ENCODE assay signal across 13 mouse cellular contexts in the genomic region with DNA sequence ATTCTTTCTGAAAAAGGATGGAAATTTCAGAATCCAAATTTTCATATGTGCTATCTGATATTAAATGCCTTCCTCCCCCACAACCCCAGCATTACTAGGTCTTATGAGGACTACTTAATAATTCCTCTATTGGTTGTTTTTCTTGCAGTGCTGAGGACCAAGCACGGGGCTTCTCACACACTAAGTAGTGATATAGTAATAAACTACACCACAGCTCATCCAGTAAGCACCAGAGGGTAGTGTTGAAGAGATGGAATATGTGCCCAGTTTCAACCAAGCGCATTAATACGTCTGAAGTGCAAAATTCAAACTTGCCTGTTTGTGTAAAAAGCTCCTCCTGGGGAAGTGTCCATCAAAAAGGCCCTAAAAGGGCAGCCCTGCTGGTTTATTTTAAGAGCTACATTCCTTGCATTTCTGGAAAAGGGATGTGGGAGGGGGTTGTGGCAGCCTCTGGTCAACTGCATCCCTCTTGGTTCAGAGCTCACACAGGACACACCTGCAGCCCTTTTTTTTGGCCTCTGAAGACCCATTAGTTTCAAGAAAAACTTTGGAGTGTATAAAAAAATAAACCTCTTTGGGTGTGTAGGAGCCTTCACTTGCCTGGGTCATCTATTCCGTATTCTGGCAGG.
DNase-seq lines count a peak whose midpoint lies in the region; ATAC-seq and TF ChIP-seq lines count a peak whose summit lies in the region.
"Had no signal": no experiment of that assay in that cellular context is flagged by ENCODE, and none has a peak within 500 bp of the region (broad histone marks: within the 10 kb centered on the region; RNA-seq: fewer than 3 reads in every experiment).

No protein-coding gene starts in this region.

- peak overlapping the region; percentile 70 to 79; a peak in 3 of 4 replicates for H3K27ac ChIP-seq in heart, embryonic 14.5 days (replicated peaks in 1 of 2; ENCODE audit: control insufficient read depth in 1 of 2, insufficient read depth in 1 of 2, low read depth in 2 of 2, low read length in 2 of 2)
- H3K27ac ChIP-seq in layer of hippocampus, adult 2 months: 0 out of 2 replicates have a peak overlapping the region, but pooled peaks have one; percentile 19
- H3K27ac ChIP-seq in embryonic facial prominence, embryonic 14.5 days (replicated peaks; ENCODE audit: low read depth, low read length): no peak overlapping the region
- H3K27ac ChIP-seq: embryonic facial prominence, embryonic 13.5 days; intestine, embryonic 15.5 days; liver, embryonic 15.5 days had no signal

- H3K36me3 ChIP-seq in heart, embryonic 14.5 days (ENCODE audit: control insufficient read depth, insufficient read depth, low read length): no peaks in the 10 kb centered on the region
- no peaks in the 10 kb centered on the region for H3K36me3 ChIP-seq in embryonic facial prominence, embryonic 14.5 days (ENCODE audit: control insufficient read depth, insufficient read depth, low read length)
- H3K36me3 ChIP-seq: embryonic facial prominence, embryonic 13.5 days; intestine, embryonic 15.5 days; liver, embryonic 15.5 days had no signal

- no peaks in the 10 kb centered on the region for H3K27me3 ChIP-seq in heart, embryonic 14.5 days (ENCODE audit: control insufficient read depth, insufficient read depth, low read length)
- no peaks in the 10 kb centered on the region for H3K27me3 ChIP-seq in embryonic facial prominence, embryonic 14.5 days (replicated peaks; ENCODE audit: control insufficient read depth, insufficient read depth, low read length)
- H3K27me3 ChIP-seq: embryonic facial prominence, embryonic 13.5 days; intestine, embryonic 15.5 days; liver, embryonic 15.5 days had no signal

- H3K9ac ChIP-seq in heart, embryonic 14.5 days (ENCODE audit: low read length): no peak overlapping the region
- H3K9ac ChIP-seq in embryonic facial prominence, embryonic 14.5 days (ENCODE audit: low read depth, low read length): no peak overlapping the region
- H3K9ac ChIP-seq: embryonic facial prominence, embryonic 13.5 days; intestine, embryonic 15.5 days; liver, embryonic 15.5 days had no signal

- no peak for TF ChIP-seq CTCF in layer of hippocampus, adult 2 months (conservative IDR thresholded peaks at IDR 0.05)

- WGBS in heart, embryonic 14.5 days: 56% methylated on average over 4 of the region's 4 CpGs
- 49% methylated on average over 4 of the region's 4 CpGs for WGBS in embryonic facial prominence, embryonic 14.5 days

- no peak overlapping the region for H3K4me3 ChIP-seq in heart, embryonic 14.5 days (ENCODE audit: control insufficient read depth in 1 of 2, insufficient read depth in 1 of 2, low read depth in 1 of 2, low read length in 2 of 2)
- H3K4me3 ChIP-seq in layer of hippocampus, adult 2 months: no peak overlapping the region
- no peak overlapping the region for H3K4me3 ChIP-seq in embryonic facial prominence, embryonic 14.5 days (ENCODE audit: low read depth, low read length)
- H3K4me3 ChIP-seq: embryonic facial prominence, embryonic 13.5 days; intestine, embryonic 15.5 days; liver, embryonic 15.5 days had no signal

- H3K9me3 ChIP-seq in heart, embryonic 14.5 days (ENCODE audit: control insufficient read depth, low read length): no peaks in the 10 kb centered on the region
- no peaks in the 10 kb centered on the region for H3K9me3 ChIP-seq in embryonic facial prominence, embryonic 14.5 days (ENCODE audit: control insufficient read depth, low read length)
- H3K9me3 ChIP-seq: embryonic facial prominence, embryonic 13.5 days; intestine, embryonic 15.5 days; liver, embryonic 15.5 days had no signal

- no peak; the same call in 1 of the 2 replicates for ATAC-seq in heart, embryonic 14.5 days (ENCODE audit: insufficient number of reproducible peaks, insufficient read depth, low FRiP score, low read depth)
- no peak for ATAC-seq in embryonic facial prominence, embryonic 14.5 days (ENCODE audit: low read depth)
- ATAC-seq in frontal cortex, adult (ENCODE audit: low TSS enrichment): no peak
- ATAC-seq: activated CD4-positive, CD25-positive, alpha-beta regulatory T cell, adult 4 months; intestine, embryonic 15.5 days had no signal

- H3K4me1 ChIP-seq in heart, embryonic 14.5 days (ENCODE audit: control insufficient read depth in 2 of 2, insufficient read depth in 2 of 2, low read length in 2 of 2): peaks cover 4 to 21% of the 10 kb centered on the region in 2 experiments; a peak in 3 of 4 replicates
- H3K4me1 ChIP-seq in embryonic facial prominence, embryonic 14.5 days (ENCODE audit: control insufficient read depth, insufficient read depth, low read length): peaks cover 9% of the 10 kb centered on the region
- H3K4me1 ChIP-seq: intestine, embryonic 15.5 days; liver, embryonic 15.5 days had no signal

- DNase-seq in heart, adult 8-10 months (ENCODE audit: low spot score): no peak
- no peak for DNase-seq in layer of hippocampus, adult 2 months (ENCODE audit: low spot score in 2 of 2)
- DNase-seq in layer of hippocampus, postnatal 14 days (ENCODE audit: low spot score in 2 of 2): no peak
- peak; percentile 23 for DNase-seq in embryonic facial prominence, embryonic 14.5 days (ENCODE audit: low spot score)
- peak; percentile 24 for DNase-seq in yolk sac, embryonic 10.5 days (ENCODE audit: low spot score)
- DNase-seq: cerebellum, adult 18-20 months; thymus, postnatal 36 days had no signal

- no peak overlapping the region for H3K4me2 ChIP-seq in heart, embryonic 14.5 days (ENCODE audit: low read length)
- no peak overlapping the region for H3K4me2 ChIP-seq in embryonic facial prominence, embryonic 14.5 days (ENCODE audit: low read depth, low read length)
- H3K4me2 ChIP-seq: embryonic facial prominence, embryonic 13.5 days; intestine, embryonic 15.5 days; liver, embryonic 15.5 days had no signal

Comparison
In these comparisons a context has a peak if more than half of its experiments do, and no peak if none do; other contexts are left out.
1. DNase-seq: peak in embryonic facial prominence, embryonic 14.5 days (single experiment) and yolk sac, embryonic 10.5 days (single experiment); none in heart, adult 8-10 months (single experiment), layer of hippocampus, adult 2 months (0 of 2) and layer of hippocampus, postnatal 14 days (0 of 2).